Mouse (Mus musculus): ENCODE results near the gene Zic4. TPM values are rescaled to one million over a fixed set of nuclear protein-coding genes. Genes with fewer than 3 reads are reported as not detected.

The Zic4 gene
- total and polyA plus RNA-seq, 2 experiments from 2014 or later = 33.5 to 73.4 TPM

DNA sequence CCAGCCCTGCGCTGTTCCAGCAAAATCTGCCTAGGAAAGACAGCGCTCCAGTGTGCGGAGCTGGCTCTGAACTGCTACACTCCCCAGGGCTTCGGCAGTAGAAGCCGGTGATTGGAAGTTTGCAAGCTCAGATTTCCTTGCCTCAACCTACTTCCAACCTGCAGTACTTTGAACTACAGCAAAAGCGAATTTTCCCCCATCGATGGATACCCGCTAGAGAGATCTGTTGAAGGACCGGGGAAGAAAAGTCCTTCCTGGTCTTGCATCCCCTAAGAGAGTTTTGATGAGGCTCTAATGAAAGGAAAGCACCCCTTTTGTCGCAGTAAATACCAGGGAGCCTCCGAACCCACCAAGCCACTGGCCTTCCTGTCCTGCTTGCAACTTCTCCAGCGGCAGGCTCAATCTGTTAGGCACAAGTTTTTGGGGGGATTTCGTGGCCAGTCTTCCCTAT, 10.2 kb upstream of the Zic4 start:
- H3K9ac ChIP-seq (replicated peaks; ENCODE audit: low read length, poor library complexity, severe bottlenecking) = no peak overlapping the region
- TF ChIP-seq CTCF (IDR thresholded peaks at IDR 0.05) = no peak
- no peaks in the 10 kb centered on the region for H3K36me3 ChIP-seq (ENCODE audit: insufficient read depth, low read length)
- no peaks in the 10 kb centered on the region; the same call in 1 of the 2 replicates for H3K4me1 ChIP-seq (ENCODE audit: insufficient read depth, low read length)
- WGBS = 12% methylated on average over 13 of the region's 13 CpGs
- peaks cover 47% of the 10 kb centered on the region for H3K27me3 ChIP-seq (ENCODE audit: insufficient read depth, low read length)
- DNase-seq (ENCODE audit: low spot score) (peak; percentile 55), ATAC-seq (ENCODE audit: low FRiP score) (no peak)
- H3K27ac ChIP-seq (ENCODE audit: low read depth, low read length) = peak overlapping the region; percentile 49
- peak overlapping the region; percentile 29 for H3K4me2 ChIP-seq (ENCODE audit: low read depth, low read length, poor library complexity, severe bottlenecking)
- 0 out of 2 replicates have a peak overlapping the region, but pooled peaks have one; percentile 2 for H3K4me3 ChIP-seq (ENCODE audit: low read depth, low read length)
- no peaks in the 10 kb centered on the region for H3K9me3 ChIP-seq (ENCODE audit: low read length)

GRCm38 (mm10) chr9:91352786-91353185, 9.4 kb upstream of the Zic4 start:
- peaks cover 55% of the 10 kb centered on the region for H3K27me3 ChIP-seq (ENCODE audit: insufficient read depth, low read length)
- H3K27ac ChIP-seq (ENCODE audit: low read depth, low read length) = peak overlapping the region; percentile 20; the same call in 1 of the 2 replicates
- H3K36me3 ChIP-seq (ENCODE audit: insufficient read depth, low read length) = no peaks in the 10 kb centered on the region
- no peaks in the 10 kb centered on the region; the same call in 1 of the 2 replicates for H3K4me1 ChIP-seq (ENCODE audit: insufficient read depth, low read length)
- 8% methylated on average over 15 of the region's 15 CpGs for WGBS
- H3K9ac ChIP-seq (replicated peaks; ENCODE audit: low read length, poor library complexity, severe bottlenecking) = 0 out of 2 replicates have a peak overlapping the region, but pooled peaks have one; percentile 24
- H3K4me3 ChIP-seq (ENCODE audit: low read depth, low read length) = no peak overlapping the region
- no peaks in the 10 kb centered on the region for H3K9me3 ChIP-seq (ENCODE audit: low read length)
- no peak for TF ChIP-seq CTCF (IDR thresholded peaks at IDR 0.05)
- ATAC-seq (ENCODE audit: low FRiP score) = no peak
- peak overlapping the region; percentile 19 for H3K4me2 ChIP-seq (ENCODE audit: low read depth, low read length, poor library complexity, severe bottlenecking)
- DNase-seq (ENCODE audit: low spot score) = peak; percentile 63

DNA sequence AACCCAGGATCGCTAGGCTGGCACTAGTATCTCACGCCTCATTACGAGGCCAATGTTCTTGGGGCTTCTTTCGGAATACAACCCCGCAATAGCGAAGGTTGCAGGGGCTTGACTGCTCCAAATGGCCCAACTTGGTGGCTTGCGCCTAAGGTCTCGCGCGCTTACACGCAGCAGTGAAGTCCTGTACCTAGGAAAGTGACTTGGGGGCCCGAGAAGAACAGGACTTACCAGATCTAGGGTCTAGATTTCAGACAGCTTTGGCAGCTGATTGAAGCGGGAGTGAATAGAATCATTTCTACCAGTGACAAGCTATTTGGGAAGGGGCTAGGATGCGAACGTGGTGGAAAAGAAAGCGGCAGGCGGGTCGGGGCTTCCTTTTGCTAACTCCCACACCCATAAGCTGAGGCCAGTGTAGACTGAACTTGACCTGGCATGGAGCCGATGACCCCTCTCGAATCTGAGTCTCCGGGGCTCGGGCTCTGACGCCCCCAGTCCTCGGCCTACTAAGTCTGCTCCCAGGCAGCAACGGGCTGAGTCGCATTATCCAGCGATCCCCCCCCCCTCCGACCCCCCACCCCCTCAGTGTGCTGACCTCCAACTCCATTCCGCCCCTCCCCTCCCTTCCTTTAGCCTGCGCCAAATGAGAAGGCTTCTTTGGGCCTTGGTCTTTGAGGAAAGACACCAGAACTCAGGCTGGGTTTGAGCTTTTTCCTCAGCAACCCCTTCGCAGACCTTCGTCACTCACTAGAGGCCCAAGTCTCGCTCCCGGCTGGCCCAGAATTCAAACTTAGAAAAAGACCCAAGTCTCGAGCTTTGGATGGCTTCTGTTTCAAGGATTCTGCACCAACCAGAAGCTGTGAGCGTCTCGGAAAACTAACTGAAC, 8.4 kb upstream of the Zic4 start:
- Histone ChIP-seq H3K27ac (ENCODE audit: low read depth, low read length) (peak overlapping the region; percentile 60), H3K36me3 (ENCODE audit: insufficient read depth, low read length) (no peaks in the 10 kb centered on the region), H3K4me3 (ENCODE audit: low read depth, low read length) (peak overlapping the region; percentile 1; the same call in 1 of the 2 replicates), H3K4me1 (ENCODE audit: insufficient read depth, low read length) (no peaks in the 10 kb centered on the region; the same call in 1 of the 2 replicates), H3K9me3 (ENCODE audit: low read length) (no peaks in the 10 kb centered on the region), H3K4me2 (ENCODE audit: low read depth, low read length, poor library complexity, severe bottlenecking) (peak overlapping the region; percentile 33), H3K9ac (replicated peaks; ENCODE audit: low read length, poor library complexity, severe bottlenecking) (0 out of 2 replicates have a peak overlapping the region, but pooled peaks have one; percentile 33), H3K27me3 (ENCODE audit: insufficient read depth, low read length) (peaks cover 59% of the 10 kb centered on the region)
- 14% methylated on average over 37 of the region's 37 CpGs for WGBS
- peak; percentile 58 for DNase-seq (ENCODE audit: low spot score)
- TF ChIP-seq CTCF (IDR thresholded peaks at IDR 0.05) = no peak
- ATAC-seq (ENCODE audit: low FRiP score) = peak; percentile 20; the same call in 1 of the 2 replicates

GRCm38 (mm10) chr9:91354434-91355269, 7.6 kb upstream of the Zic4 start:
- DNase-seq (ENCODE audit: low spot score) = peak; percentile 54
- Histone ChIP-seq H3K4me3 (ENCODE audit: low read depth, low read length) (no peak overlapping the region; the same call in 1 of the 2 replicates), H3K9ac (replicated peaks; ENCODE audit: low read length, poor library complexity, severe bottlenecking) (no peak overlapping the region), H3K36me3 (ENCODE audit: insufficient read depth, low read length) (no peaks in the 10 kb centered on the region), H3K4me2 (ENCODE audit: low read depth, low read length, poor library complexity, severe bottlenecking) (peak overlapping the region; percentile 47), H3K27me3 (ENCODE audit: insufficient read depth, low read length) (peaks cover 64% of the 10 kb centered on the region), H3K9me3 (ENCODE audit: low read length) (no peaks in the 10 kb centered on the region), H3K27ac (ENCODE audit: low read depth, low read length) (peak overlapping the region; percentile 60), H3K4me1 (ENCODE audit: insufficient read depth, low read length) (no peaks in the 10 kb centered on the region; the same call in 1 of the 2 replicates)
- TF ChIP-seq CTCF (IDR thresholded peaks at IDR 0.05) = no peak
- 23% methylated on average over 22 of the region's 22 CpGs for WGBS
- ATAC-seq (ENCODE audit: low FRiP score) = no peak

DNA sequence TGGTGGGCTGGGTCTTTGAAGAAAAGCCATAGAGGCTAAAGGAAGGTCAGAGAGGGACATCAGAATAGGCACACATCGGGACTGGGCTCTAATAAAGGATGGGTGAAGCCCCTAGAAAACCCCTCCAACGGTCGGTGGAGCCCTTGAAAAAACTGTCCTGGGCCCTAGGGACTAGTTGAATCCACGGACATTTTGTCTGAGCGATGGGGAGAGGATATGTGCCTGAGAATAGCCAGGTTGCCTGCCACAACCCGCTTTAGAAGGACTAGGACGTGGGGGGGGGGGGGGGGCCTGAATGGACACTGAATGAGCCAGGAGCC, 7.0 kb upstream of the Zic4 start:
- peak; percentile 37 for DNase-seq (ENCODE audit: low spot score)
- Histone ChIP-seq H3K9ac (replicated peaks; ENCODE audit: low read length, poor library complexity, severe bottlenecking) (no peak overlapping the region), H3K27me3 (ENCODE audit: insufficient read depth, low read length) (peaks cover 62% of the 10 kb centered on the region), H3K4me3 (ENCODE audit: low read depth, low read length) (peak overlapping the region; percentile 28), H3K36me3 (ENCODE audit: insufficient read depth, low read length) (no peaks in the 10 kb centered on the region), H3K9me3 (ENCODE audit: low read length) (no peaks in the 10 kb centered on the region), H3K27ac (ENCODE audit: low read depth, low read length) (peak overlapping the region; percentile 51; the same call in 1 of the 2 replicates), H3K4me1 (ENCODE audit: insufficient read depth, low read length) (no peaks in the 10 kb centered on the region; the same call in 1 of the 2 replicates), H3K4me2 (ENCODE audit: low read depth, low read length, poor library complexity, severe bottlenecking) (peak overlapping the region; percentile 47)
- no peak for ATAC-seq (ENCODE audit: low FRiP score)
- whole genome bisulfite sequencing = 3% methylated on average over 7 of the region's 7 CpGs
- TF ChIP-seq CTCF (IDR thresholded peaks at IDR 0.05) = no peak

All from midbrain, postnatal 0 days (tissue).